Mouse (Mus musculus): ENCODE data around the gene Mbip. TPM values are rescaled to one million over a fixed set of nuclear protein-coding genes. Genes with fewer than 3 reads are reported as not detected.

The Mbip gene
- polyA plus RNA-seq, 1 experiment from 2014 or later = 43.0 TPM

GRCm38 (mm10) chr12:56325851-56326250 is 19.8 kb downstream of the Mbip start:
- Histone ChIP-seq H3K9ac (ENCODE audit: low read length) (no peak overlapping the region), H3K4me2 (ENCODE audit: low read depth) (no peak overlapping the region), H3K9me3 (ENCODE audit: control insufficient read depth, low read length) (no peaks in the 10 kb centered on the region), H3K36me3 (ENCODE audit: control insufficient read depth, insufficient read depth, low read length) (peaks cover 7% of the 10 kb centered on the region), H3K27ac (ENCODE audit: low read depth, low read length) (no peak overlapping the region), H3K27me3 (ENCODE audit: control insufficient read depth, insufficient read depth, low read length) (no peaks in the 10 kb centered on the region), H3K4me3 (ENCODE audit: low read depth, low read length) (no peak overlapping the region), H3K4me1 (ENCODE audit: control insufficient read depth, insufficient read depth, low read length) (no peaks in the 10 kb centered on the region)
- ATAC-seq (ENCODE audit: insufficient read depth, low FRiP score, low TSS enrichment) (no peak), DNase-seq (ENCODE audit: low spot score) (no peak)
- WGBS = 92% methylated on average over 1 of the region's 1 CpGs

GRCm38 (mm10) chr12:56318941-56319340 is 26.8 kb downstream of the Mbip start:
- no peaks in the 10 kb centered on the region for H3K36me3 ChIP-seq (ENCODE audit: control insufficient read depth, insufficient read depth, low read length)
- no peak overlapping the region for H3K9ac ChIP-seq (ENCODE audit: low read length)
- H3K4me2 ChIP-seq (ENCODE audit: low read depth) = no peak overlapping the region
- H3K27me3 ChIP-seq (ENCODE audit: control insufficient read depth, insufficient read depth, low read length) = no peaks in the 10 kb centered on the region
- H3K27ac ChIP-seq (ENCODE audit: low read depth, low read length) = no peak overlapping the region
- no peak overlapping the region for H3K4me3 ChIP-seq (ENCODE audit: low read depth, low read length)
- no peak for ATAC-seq (ENCODE audit: insufficient read depth, low FRiP score, low TSS enrichment)
- DNase-seq (ENCODE audit: low spot score) = no peak
- WGBS = 86% methylated on average over 4 of the region's 4 CpGs
- H3K9me3 ChIP-seq (ENCODE audit: control insufficient read depth, low read length) = no peaks in the 10 kb centered on the region
- no peaks in the 10 kb centered on the region for H3K4me1 ChIP-seq (ENCODE audit: control insufficient read depth, insufficient read depth, low read length)

DNA sequence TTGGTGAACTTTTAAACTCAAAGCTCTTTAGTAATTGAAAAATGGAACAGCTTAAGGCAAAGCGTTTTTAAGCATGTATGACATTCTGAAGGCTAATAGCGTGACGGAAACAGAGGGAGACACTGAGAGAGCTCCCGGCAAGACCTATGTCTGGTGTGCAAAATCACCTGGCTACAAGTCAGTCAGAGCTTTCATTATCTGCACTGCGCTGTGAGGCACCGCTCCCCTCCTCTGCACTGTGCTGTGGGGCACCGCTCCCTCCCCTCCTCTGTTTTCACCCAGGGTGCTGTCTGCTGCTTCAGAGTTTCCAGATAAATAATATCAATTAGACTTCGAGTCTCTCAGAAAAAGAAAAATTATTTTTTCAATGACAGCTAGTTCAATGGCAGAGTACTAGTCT is 27.6 kb downstream of the Mbip start:
- no peak overlapping the region for H3K9ac ChIP-seq (ENCODE audit: low read length)
- no peak overlapping the region for H3K4me3 ChIP-seq (ENCODE audit: low read depth, low read length)
- no peaks in the 10 kb centered on the region for H3K4me1 ChIP-seq (ENCODE audit: control insufficient read depth, insufficient read depth, low read length)
- no peak overlapping the region for H3K4me2 ChIP-seq (ENCODE audit: low read depth)
- no peak overlapping the region for H3K27ac ChIP-seq (ENCODE audit: low read depth, low read length)
- 70% methylated on average over 8 of the region's 8 CpGs for WGBS
- H3K27me3 ChIP-seq (ENCODE audit: control insufficient read depth, insufficient read depth, low read length) = no peaks in the 10 kb centered on the region
- H3K9me3 ChIP-seq (ENCODE audit: control insufficient read depth, low read length) = no peaks in the 10 kb centered on the region
- no peak for DNase-seq (ENCODE audit: low spot score)
- H3K36me3 ChIP-seq (ENCODE audit: control insufficient read depth, insufficient read depth, low read length) = no peaks in the 10 kb centered on the region
- ATAC-seq (ENCODE audit: insufficient read depth, low FRiP score, low TSS enrichment) = peak; percentile 45; the same call in 1 of the 2 replicates

GRCm38 (mm10) chr12:56305758-56306157 is 39.9 kb downstream of the Mbip start:
- 77% methylated on average over 6 of the region's 6 CpGs for WGBS
- H3K4me1 ChIP-seq (ENCODE audit: control insufficient read depth, insufficient read depth, low read length) = 0 out of 2 replicates have a peak, but pooled peaks cover 4% of the 10 kb centered on the region
- H3K27me3 ChIP-seq (ENCODE audit: control insufficient read depth, insufficient read depth, low read length) = 0 out of 2 replicates have a peak, but pooled peaks cover 2% of the 10 kb centered on the region

GRCm38 (mm10) chr12:56302321-56303017 is 43.2 kb downstream of the Mbip start:
- ATAC-seq (ENCODE audit: insufficient read depth, low FRiP score, low TSS enrichment) (peak; percentile 40; the same call in 1 of the 2 replicates), DNase-seq (ENCODE audit: low spot score) (no peak)
- 18% methylated on average over 4 of the region's 4 CpGs for WGBS
- Histone ChIP-seq H3K4me3 (ENCODE audit: low read depth, low read length) (no peak overlapping the region; the same call in 1 of the 2 replicates), H3K4me1 (ENCODE audit: control insufficient read depth, insufficient read depth, low read length) (0 out of 2 replicates have a peak, but pooled peaks cover 4% of the 10 kb centered on the region), H3K9ac (ENCODE audit: low read length) (no peak overlapping the region), H3K27me3 (ENCODE audit: control insufficient read depth, insufficient read depth, low read length) (peaks cover 5% of the 10 kb centered on the region; the same call in 1 of the 2 replicates), H3K36me3 (ENCODE audit: control insufficient read depth, insufficient read depth, low read length) (no peaks in the 10 kb centered on the region), H3K9me3 (ENCODE audit: control insufficient read depth, low read length) (no peaks in the 10 kb centered on the region), H3K4me2 (ENCODE audit: low read depth) (peak overlapping the region; percentile 56), H3K27ac (ENCODE audit: low read depth, low read length) (no peak overlapping the region)

More at GRCm38 (mm10) chr12:56305758-56306157, 39.9 kb downstream of the Mbip start:
- DNase-seq (ENCODE audit: low spot score) = no peak
- no peaks in the 10 kb centered on the region for H3K9me3 ChIP-seq (ENCODE audit: control insufficient read depth, low read length)
- no peak overlapping the region for H3K27ac ChIP-seq (ENCODE audit: low read depth, low read length)
- no peak overlapping the region for H3K9ac ChIP-seq (ENCODE audit: low read length)
- no peak overlapping the region for H3K4me3 ChIP-seq (ENCODE audit: low read depth, low read length)
- H3K4me2 ChIP-seq (ENCODE audit: low read depth) = no peak overlapping the region
- ATAC-seq (ENCODE audit: insufficient read depth, low FRiP score, low TSS enrichment) = no peak
- no peaks in the 10 kb centered on the region for H3K36me3 ChIP-seq (ENCODE audit: control insufficient read depth, insufficient read depth, low read length)

DNA sequence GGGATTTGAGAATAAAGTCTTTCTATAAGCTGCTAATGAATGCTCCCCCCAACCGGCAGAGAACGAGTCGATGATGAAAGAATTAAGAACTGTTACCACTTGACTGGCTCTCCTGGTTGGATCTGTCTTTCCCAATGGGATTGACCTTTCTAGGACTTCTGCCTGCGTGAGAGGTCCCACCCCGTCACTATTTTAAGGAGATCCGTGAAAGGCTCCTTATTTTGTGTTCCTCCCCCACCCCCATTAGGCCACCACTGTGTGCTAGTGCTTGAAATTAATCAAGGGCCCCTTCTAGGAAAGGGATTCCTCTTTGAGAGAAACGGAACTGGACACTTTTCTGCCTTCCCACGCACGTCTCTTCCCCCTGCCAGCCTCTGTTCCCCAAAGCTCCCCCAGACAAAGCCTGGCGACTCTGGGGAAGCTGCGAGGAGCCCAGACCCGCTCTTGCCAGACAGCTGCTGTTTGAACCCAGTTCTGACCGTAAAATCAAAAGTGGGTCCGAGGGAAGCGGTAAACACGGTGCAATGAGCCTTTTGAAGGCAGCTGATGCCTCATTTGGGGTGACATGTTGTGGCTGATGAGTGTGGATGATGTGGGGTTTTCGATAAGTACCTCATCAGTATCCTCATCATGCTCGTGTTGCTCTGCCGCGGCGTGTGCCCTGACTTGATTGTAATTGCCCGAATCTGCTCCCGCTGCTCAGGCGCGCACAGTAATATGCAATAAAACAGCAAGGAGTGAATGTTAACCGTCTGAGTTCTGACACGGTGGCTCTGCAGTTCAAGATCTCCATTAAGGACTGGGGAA is 44.0 kb downstream of the Mbip start:
- WGBS = 8% methylated on average over 27 of the region's 27 CpGs
- ATAC-seq (ENCODE audit: insufficient read depth, low FRiP score, low TSS enrichment) (peak; percentile 74), DNase-seq (ENCODE audit: low spot score) (peak; percentile 67)
- Histone ChIP-seq H3K27ac (ENCODE audit: low read depth, low read length) (no peak overlapping the region), H3K27me3 (ENCODE audit: control insufficient read depth, insufficient read depth, low read length) (peaks cover 5% of the 10 kb centered on the region; the same call in 1 of the 2 replicates), H3K9ac (ENCODE audit: low read length) (peak overlapping the region; percentile 32; the same call in 1 of the 2 replicates), H3K36me3 (ENCODE audit: control insufficient read depth, insufficient read depth, low read length) (no peaks in the 10 kb centered on the region), H3K4me3 (ENCODE audit: low read depth, low read length) (peak overlapping the region; percentile 31), H3K4me1 (ENCODE audit: control insufficient read depth, insufficient read depth, low read length) (0 out of 2 replicates have a peak, but pooled peaks cover 4% of the 10 kb centered on the region), H3K4me2 (ENCODE audit: low read depth) (peak overlapping the region; percentile 56), H3K9me3 (ENCODE audit: control insufficient read depth, low read length) (no peaks in the 10 kb centered on the region)

DNA sequence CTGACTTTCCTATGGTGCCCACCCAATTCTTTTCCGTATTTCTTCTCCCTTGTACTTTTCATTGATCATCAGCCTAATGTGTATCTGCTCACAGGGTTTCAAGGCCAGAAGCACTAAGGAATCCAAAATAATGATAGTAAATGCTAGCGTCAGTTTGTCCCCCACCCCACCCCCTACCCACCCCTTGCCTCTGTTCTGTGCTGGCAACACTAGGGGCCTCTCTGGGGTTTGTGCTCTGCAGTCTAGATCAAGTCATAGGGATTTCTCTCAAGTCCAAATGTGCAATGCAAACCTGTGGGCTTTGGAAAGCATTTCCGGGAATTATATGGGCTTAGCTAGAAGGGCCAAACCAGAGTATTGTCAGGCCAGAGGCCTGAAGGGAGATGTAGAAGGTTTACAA is 46.1 kb downstream of the Mbip start:
- Histone ChIP-seq H3K4me2 (ENCODE audit: low read depth) (no peak overlapping the region), H3K9me3 (ENCODE audit: control insufficient read depth, low read length) (no peaks in the 10 kb centered on the region), H3K27me3 (ENCODE audit: control insufficient read depth, insufficient read depth, low read length) (peaks cover 5% of the 10 kb centered on the region), H3K27ac (ENCODE audit: low read depth, low read length) (no peak overlapping the region), H3K36me3 (ENCODE audit: control insufficient read depth, insufficient read depth, low read length) (no peaks in the 10 kb centered on the region), H3K9ac (ENCODE audit: low read length) (no peak overlapping the region), H3K4me1 (ENCODE audit: control insufficient read depth, insufficient read depth, low read length) (0 out of 2 replicates have a peak, but pooled peaks cover 4% of the 10 kb centered on the region), H3K4me3 (ENCODE audit: low read depth, low read length) (no peak overlapping the region)
- WGBS = 64% methylated on average over 3 of the region's 3 CpGs
- no peak for DNase-seq (ENCODE audit: low spot score)
- ATAC-seq (ENCODE audit: insufficient read depth, low FRiP score, low TSS enrichment) = no peak

DNA sequence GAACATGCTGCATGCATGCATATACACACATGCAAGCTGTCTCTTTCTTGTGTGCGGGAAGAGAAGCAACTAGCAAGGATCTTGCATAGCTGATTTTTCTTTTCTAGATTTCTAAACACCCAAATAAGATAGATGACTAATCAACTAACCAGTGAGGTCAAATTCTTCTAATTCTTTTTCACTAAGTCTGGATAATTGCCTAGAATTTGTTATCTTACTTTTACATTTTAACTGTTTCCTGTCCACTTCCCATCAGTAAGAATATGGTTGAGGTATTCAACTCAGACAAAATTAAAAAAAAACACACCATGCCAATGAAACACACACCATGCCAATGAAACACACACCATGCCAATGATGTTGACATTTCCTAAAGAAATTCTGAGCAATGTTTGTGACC is 46.8 kb downstream of the Mbip start:
- 0 out of 2 replicates have a peak, but pooled peaks cover 4% of the 10 kb centered on the region for H3K4me1 ChIP-seq (ENCODE audit: control insufficient read depth, insufficient read depth, low read length)
- H3K27me3 ChIP-seq (ENCODE audit: control insufficient read depth, insufficient read depth, low read length) = peaks cover 5% of the 10 kb centered on the region
- no peaks in the 10 kb centered on the region for H3K36me3 ChIP-seq (ENCODE audit: control insufficient read depth, insufficient read depth, low read length)
- H3K4me3 ChIP-seq (ENCODE audit: low read depth, low read length) = no peak overlapping the region
- DNase-seq (ENCODE audit: low spot score) (no peak), ATAC-seq (ENCODE audit: insufficient read depth, low FRiP score, low TSS enrichment) (no peak)
- H3K27ac ChIP-seq (ENCODE audit: low read depth, low read length) = no peak overlapping the region
- 13% methylated on average over 1 of the region's 1 CpGs for WGBS
- H3K9me3 ChIP-seq (ENCODE audit: control insufficient read depth, low read length) = no peaks in the 10 kb centered on the region
- no peak overlapping the region for H3K4me2 ChIP-seq (ENCODE audit: low read depth)
- no peak overlapping the region for H3K9ac ChIP-seq (ENCODE audit: low read length)

Measured in neural tube, embryonic 11.5 days (tissue).